Mouse (Mus musculus) adrenal gland, postnatal 10 days (tissue): Measurements from ENCODE around the gene Satb2. TPM values are rescaled to one million over a fixed set of nuclear protein-coding genes. Genes with fewer than 3 reads are reported as not detected.
"Not testable (repeated sequence)": the region's sequence is repeated elsewhere in the genome, so short reads cannot be mapped to it uniquely, and the experiment has no call there.

Source experiments
- DNase-seq: peaks from one replicate; pipeline ENCODE4 v3.0.0; 2021; ENCODE audit warnings: mixed read lengths
- microRNA-seq: library from miRNA; unstranded; fragments of <30 nt; microRNA quantifications from one replicate; pipeline ENCODE4 v1.2.0, GENCODE M21; 2021
- total RNA-seq, 2 experiments: library from RNA; stranded (reverse); gene quantifications; 2 replicates each; pipeline ENCODE4 v1.2.3; 2021

Gene Satb2
- total RNA-seq, 2 experiments from 2014 or later = 1.2 to 3.6 TPM

DNA sequence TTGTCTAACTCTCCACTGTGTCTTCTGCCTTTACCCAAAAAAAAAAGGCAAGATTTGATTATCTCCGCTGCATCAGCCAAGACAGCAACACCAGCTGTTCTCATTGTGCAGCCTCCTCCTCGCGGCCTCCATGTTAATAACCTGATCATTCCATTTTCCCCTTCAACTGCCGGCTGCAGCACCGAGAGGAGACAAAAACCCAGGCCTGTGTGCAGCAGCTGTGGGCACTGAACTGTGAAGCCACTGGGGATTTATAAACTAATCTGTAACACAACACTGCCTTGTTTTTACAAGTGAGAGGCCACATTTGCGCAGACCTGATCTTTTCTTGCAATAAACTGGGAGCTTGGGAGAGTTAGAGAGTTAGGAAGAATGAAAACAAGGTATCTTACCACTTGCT, 145.1 kb downstream of the Satb2 start:
- DNase-seq = no peak

DNA sequence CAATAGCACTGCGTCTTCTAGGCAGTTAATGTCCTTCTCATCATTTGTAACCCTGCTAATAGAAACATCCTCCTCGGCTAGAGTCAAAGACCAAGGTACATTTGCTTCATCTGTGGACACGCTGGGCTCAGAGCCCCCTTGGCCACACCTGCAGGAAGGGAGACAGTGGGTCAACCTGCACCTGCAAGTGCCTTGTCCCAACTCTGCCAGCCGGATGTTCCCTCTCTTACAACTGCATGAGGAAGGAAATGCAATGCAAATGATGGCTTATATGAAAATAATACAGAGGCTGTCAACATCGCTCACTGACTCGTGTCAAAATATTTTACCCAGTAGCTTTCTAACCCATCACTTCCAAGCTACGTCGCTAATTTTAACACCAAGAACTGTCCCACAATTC, 145.7 kb downstream of the Satb2 start:
- no peak for DNase-seq

DNA sequence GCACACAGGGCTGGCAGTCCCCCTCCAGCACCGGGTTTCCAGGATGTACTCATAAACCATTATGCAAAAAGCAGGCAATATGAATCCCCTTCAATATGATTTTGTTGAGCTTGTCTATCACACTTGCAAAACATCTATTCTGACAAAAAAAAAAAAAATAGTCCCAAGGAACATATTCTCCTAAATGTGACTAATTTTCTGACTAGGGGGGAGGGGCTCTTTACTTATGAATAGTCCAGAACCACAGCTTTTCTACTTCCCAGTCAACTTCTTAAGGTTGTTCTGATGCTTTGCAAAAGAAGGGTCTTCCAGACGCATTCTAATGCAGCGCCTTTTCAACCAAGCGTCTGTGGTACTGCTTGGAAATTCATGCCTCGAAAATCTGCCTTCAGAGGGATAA, 155.7 kb downstream of the Satb2 start:
- DNase-seq = no peak

DNA sequence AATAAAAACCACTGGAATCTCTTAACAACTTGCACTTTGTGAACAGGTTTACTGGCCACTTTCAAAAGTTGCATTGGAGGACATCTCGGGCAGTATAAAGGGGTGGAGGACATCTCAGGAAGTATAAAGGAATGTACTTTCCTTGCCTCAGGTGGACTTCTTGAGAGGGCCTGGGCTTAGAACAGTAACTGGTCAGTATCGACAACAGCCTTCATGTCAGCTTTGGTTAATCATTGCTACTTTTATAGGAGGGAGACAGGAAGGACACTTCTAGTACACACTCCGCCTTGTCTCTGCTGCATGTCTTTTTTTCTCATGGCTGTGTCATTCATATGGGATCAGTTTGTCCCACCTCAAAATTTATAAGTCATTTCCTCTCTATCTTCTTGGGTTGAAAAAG, 156.4 kb downstream of the Satb2 start:
- no peak for DNase-seq

DNA sequence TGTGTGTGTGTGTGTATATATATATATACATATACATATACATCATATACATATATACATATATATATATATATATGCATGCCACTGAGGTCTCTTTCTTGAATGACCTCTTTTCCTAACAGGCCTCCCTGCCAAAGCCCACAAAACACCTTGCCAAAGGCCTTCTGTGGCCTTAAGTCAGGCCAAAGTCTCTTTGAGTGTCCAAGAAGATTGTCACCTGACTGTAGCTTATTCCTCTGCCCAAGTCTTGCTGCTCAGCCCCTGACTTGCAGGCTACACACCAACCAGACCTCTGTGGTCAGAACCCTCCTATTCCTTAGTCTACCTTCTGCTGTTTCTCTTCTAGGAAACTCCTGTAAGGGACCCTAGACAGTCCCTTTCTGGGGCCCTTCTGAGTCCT, 164.9 kb downstream of the Satb2 start:
- DNase-seq = no peak

DNA sequence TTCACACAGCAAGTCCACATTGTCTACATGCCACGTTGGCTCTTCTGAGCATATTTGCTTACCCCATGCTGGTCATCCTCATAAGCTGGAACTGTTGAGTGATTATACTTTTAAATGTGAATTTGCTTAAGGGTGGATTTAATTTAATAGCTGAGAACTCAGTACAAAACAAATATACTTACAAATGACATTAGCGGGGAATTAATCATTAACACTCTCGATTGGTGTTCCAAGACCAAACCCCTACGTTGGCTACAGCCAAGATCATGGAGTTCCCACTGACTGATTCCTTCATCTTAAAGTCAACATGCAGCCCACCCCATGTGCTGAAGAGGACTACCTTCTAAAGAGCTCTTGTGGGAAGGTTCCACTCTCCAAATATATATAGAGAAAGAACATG, 165.5 kb downstream of the Satb2 start:
- no peak for DNase-seq

DNA sequence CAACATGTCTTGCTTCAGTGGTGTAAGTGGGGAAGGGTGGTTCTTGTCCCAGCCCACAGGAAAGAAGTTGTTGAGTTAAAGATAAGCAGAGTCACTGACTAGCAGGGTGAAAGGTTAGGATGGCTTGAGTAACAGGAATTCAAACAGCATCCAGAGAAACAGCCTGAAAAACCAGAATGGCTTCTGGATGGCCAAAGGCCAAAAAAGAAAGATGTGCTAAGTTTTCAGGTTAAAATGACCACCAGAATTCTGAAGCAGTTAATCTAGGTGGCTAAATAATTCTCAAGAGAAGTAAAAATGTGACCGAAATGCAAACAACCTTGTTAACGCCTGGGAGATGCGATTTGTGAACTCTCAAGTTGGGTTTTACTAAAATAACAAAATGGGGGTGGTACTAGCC, 167.0 kb downstream of the Satb2 start:
- no peak for DNase-seq

DNA sequence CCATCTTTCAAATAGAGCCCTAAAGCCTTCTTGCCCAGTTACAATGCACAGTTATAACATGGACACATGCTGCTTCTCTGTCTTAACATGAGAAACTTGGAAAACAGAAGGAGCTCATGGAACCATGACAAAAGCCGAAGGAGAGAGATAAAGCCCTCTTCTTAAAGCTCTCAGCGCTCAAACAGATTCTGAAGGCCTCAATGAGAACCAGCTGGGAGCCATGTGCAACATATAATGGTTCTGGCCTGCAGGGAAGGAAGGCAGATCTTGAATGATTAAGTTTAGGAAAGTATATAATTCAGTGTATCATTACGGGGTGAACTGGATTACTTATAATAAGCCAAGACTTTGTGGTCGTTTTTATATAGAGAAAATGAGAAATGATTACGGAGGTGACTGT, 172.4 kb downstream of the Satb2 start:
- DNase-seq = no peak

DNA sequence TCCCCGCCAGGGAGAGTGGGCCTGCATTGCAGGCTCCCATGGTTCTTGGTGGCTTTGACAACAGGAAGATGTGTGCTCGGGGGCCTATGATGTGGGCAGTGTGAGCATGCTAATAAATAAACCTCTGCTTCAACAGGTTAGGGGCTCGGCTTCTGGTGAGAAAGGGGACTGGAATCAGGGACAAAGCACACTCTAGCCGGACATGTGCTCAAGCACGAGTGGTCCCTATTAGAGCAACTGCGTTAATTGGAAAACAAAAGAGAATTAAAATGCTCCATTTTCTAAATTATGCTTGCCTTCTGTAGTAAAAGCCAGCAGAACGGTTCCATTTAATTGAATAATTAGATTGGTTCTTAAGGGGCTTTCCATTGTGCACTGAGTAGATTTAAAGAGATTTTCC, 177.8 kb downstream of the Satb2 start:
- no peak for DNase-seq

DNA sequence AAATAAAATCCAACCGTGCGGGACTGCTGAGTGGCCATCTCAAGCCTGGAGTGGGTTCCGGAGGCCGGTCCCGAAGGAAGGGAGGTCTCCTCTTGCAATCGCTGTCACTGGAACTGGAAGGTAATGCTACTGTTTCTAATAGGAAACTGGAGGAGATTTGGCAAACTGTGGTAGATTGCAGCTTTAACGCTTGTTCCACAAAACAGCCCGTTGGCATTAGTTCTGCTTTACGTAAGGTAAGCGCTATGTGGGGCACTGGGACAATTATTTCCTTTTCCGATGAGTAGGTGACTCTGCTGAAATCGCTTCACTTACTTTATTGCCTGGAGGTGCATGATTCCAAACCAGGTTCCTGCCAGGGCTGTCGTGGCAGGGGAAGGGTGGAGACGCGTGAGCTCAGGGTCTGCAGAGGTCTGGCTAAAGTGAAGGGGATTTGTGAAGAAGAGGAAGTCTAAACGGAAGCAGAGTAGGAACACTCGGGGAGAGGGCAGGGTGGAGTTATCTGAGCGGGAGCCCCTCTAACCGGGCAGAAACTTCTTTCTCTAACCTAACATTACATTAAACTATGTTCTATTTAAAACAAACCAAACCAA, 183.3 kb downstream of the Satb2 start:
- DNase-seq = no peak

DNA sequence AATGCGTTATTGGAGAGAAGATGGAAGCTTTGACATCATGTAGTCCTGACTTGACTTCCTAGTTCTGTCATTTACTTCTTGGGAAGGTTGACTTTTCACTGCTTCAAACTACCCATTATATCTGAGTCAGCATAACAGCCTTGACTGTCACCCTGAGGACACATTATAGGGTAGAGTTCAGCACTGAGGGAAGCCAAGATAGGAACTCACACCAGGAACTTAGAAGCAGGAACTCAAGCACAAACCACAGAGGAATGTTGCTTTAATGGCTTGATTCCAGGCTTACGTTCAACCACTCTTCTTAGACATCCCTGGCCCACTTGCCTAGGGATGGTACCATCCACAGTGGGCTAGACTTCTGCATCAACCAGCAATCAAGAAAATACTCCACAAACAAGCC, 188.8 kb downstream of the Satb2 start:
- no peak for DNase-seq

DNA sequence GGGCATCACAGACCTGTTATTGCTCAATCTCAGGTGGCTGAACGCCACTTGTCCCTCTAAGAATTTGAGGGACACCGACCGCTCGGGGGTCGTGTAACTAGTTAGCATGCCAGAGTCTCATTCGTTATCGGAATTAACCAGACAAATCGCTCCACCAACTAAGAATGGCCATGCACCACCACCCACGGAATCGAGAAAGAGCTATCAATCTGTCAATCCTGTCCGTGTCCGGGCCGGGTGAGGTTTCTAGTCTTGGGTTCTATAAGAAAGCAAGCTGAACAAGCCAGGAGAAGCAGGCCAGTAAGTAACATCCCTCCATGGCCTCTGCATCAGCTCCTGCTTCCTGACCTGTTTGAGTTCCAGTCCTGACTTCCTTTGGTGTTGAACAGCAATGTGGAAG, 196.3 kb downstream of the Satb2 start:
- DNase-seq = not testable (repeated sequence)

DNA sequence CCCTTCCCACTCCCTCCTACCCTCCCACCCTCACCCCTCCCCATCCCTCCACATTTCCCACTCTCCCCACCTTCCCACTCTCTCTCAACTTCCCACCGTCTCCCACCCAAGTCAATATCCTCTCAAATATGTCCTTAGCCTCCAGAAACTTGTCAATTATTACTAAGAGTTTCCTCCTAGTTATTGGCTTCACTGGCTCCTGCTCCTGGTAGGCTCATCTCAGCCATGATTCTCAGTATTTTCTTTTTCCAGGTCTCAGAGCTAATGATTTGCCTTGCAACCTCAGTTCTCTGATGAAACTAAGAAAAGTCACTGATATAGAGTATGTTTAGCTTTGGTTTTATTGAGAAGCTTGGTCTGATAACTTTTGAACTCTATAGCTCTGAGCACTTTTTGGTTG, 214.2 kb downstream of the Satb2 start:
- DNase-seq = no peak

DNA sequence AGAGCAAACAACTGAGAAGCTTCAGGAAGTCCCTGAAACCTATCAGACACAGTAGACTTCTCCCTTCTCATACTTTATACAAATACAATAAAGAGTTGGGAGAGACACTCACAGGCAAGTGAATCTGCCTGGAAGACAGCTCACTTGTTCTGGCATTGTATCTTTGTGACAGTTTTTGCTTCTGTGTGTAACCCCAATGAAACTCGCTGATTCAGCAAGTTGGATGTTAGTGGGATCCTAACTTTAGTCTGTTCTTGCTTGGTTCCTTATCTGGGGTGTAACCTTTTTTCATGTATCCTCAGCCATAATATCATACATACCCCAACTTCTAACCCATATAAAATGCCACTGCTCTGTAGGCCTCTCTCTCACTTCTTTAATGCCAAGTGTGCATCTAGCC, 216.9 kb downstream of the Satb2 start:
- DNase-seq = no peak

DNA sequence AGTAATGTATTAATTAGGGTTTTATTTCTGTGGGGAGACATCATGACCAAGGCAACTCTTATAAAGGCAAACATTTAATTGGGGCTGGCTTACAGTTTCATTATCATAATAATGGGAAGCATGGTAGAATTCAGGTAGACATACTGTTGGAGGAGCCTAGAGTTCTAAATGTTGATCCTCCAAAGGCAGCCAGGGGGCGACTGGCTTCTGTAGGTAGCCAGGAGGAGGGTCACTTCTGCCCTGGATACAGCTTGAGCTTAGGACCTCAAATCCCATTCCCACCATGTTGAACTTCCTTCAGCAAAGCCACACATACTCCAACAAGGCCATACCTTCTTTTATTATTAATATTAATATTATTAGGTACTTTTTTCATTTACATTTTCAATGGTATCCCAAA, 225.2 kb downstream of the Satb2 start:
- DNase-seq = no peak

DNA sequence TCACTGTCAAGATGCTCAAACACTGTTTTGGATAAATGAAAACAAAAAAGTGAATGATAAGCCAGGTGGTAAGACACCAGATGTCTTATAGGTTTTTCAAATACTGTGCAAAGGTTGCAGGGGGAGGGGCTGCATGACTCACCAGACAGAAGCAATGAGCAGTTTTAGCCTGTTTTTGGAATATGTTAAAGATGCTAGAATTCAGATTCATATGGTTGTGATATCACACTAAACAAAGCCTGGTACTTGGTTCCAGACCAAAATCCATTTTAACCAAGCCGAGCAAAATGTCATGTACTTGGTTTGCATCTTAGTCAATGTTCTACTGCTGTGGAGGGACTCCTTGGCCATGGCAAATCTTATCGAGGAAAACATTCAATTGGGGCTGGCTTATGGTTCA, 227.8 kb downstream of the Satb2 start:
- DNase-seq = no peak

DNA sequence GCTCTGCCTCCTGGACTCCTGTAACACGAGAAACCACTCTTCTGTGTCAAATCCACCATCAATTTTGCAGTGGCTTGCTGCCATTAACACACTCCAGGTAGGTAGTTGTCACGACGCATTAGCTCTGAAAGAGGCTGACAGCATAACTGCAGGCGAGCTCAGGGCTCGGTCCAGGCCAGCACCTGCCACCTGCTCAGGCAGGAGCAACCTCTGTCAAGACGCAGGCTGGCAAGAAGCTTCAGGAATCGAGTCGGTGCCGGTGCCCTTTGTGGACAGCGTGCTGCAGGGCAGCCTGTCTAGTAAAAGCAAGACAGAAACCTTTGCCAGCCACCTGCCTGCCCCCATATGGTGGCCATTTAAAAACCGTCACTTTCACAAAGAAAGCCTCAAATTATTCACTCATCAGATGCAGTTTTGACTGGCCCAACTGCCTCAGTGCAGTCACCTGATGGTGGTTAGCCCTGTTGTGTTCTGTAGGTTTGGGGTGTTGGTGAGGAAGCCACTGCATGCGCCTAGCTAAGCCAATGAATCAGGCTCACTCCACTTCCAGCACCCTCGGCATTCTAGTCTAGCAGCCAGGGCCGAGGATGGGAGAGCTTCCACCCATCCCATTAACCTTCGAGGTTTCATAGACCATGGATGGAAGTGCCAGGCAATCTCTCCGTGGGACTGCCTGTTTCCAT, 228.7 kb downstream of the Satb2 start:
- DNase-seq = no peak

DNA sequence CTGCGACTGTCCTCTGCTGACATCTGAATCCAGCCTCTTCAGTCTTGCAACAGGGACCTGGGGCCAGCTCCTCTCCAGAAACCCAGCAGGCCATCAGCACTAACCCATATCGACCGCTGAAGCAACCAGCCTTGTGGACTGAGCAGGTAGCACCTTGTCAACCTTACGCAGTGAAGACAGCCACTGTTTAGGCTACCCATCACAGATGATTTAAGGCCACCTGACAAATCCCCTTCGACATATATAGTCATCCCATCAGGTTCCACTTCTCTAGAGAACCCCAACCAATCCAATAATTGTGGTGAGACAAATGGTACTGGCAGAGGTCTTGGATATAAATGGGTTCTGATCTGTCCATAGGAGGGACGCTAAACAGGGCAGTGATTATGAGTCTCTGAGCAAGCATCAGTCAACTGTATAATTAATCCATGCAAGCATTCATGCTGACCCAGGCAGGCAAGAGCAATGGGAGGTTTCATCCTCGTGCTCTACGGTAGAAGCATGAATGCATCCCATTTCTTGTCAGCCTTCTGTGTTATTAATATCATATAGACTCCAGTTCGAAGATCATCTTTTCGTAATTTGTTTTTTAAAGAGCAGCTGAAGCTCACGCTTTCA, 229.5 kb downstream of the Satb2 start:
- no peak for DNase-seq

Small RNAs within 50 kb of the gene (microRNA-seq; reads per million reads assigned to microRNA genes)
- gene Gm23943 = not detected
